Mouse (Mus musculus) right cerebral cortex, postnatal 4 days (tissue): ENCODE measurements around the gene Ccin.

Experiments
- DNase-seq: peaks from one replicate; pipeline ENCODE4 v3.0.0-alpha.2; 2022

The Ccin gene

DNA sequence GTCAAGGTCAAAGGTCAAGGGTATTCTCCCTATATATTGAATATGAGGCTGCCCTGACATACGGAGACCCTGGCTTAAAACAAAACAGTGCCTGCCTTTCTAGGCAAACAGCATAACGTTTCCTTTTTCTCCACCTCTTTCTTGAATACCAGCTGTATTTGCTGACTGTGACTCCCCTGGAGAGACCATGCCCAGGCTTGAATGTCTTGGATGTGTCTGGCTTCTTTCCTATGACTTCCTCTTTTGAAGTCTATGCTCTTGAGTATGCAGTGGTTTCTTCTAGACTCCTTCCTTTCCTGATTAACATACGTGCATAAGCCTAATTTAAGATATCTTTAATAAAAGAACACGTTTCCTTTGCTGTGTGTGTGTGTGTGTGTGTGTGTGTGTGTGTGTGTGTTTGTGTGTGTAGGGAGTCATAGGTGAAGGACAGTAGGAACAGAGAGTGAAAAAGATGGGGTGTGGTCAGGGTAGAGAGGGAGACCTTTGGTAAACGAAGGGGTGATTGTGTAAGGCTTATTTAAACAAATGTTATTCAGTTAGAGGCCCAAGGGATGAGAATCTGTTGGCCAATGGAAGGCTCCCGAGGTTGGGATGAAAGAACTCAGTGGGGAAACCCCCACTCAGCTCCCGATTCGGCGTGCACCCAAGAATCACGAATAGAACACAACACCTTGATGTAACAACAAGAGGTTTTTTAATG is 8.2 kb upstream of the Ccin start:
- no peak for DNase-seq

DNA sequence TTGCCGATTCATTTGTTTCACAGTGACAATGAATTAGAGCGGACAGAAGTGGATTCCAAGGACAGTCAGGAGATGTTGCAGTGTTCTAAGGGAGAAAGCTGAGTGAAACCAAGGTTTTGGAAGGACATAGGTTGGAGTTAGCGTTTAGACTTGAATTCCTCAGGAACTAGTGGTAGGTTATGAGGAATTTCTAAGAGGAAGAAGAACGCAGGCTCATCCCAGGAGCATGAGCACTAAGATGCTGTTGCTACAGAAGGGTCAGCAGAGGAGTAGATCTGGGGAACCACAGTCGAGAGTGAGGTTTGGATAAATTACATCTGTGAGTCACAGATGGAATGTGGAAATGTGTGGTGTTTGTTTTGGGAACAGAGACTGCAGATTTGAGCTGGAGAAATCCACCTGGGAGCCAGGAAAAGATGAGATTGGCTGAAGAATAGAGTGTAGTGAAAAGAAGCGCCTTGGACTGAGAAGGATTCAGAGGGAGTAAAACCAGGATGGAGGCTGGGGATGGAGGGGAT is 7.0 kb upstream of the Ccin start:
- no peak for DNase-seq

DNA sequence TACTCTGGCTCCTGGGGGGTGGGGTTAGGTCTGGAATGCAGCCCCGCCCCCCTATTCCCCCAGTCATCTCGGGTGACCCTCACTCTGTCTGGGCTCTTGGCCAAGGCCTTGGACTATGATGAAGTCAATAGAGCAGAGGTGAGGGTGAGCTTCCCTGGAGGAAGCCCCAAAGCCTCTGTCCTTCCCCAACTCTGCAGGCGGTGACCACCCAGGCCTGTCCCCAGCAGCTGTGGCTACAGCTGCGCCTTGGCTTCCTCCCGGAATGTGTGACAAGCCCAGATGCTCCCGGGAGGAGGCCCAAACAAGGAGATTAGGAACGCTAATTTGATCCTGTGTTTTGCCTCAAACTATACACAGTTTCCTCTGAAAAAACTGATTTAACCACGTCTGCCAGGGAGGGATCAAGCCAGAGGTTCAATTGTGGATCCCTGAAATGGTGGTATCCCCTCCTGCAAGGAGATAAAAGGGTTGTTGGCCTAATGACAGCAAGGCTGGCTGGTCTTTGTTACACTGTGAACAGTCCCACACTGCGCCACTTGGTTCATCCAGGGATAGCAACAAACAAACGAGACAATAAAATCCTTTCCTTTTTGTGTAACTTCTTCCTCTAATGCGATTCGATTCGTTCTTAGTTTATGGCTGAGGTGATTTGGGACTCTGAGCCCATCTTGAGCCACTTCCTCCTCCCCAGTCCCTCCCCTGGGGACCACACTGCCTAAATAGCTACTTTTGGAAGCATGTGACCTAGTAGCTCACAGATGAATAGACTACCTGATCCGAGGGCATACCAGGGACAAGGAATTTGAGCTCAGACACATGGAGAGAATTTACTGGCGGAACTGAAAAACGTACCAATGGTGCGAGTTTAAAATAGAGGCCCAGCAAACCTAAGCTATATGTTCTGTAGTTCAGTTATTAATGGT is 4.5 kb upstream of the Ccin start:
- no peak for DNase-seq

DNA sequence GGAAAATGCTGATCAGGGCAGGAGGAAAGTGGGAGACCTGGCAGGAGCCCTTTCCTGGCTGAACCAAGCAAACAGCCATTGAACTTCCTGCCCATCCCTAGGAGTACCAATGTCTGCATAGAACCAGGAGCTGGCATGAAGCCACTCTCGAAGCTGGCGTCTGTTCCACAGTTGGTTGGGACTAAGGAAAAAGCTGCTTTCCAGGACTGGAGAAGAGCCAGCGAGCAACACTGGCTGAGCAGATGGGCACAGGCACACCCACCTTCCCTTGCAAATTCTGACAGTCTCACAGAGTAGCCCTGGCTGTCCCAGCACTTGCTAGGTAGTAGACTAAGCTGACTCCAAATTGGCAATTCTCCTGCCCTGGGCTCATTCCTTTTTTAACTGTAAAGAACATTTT is 3.5 kb upstream of the Ccin start:
- peak; percentile 90 for DNase-seq

DNA sequence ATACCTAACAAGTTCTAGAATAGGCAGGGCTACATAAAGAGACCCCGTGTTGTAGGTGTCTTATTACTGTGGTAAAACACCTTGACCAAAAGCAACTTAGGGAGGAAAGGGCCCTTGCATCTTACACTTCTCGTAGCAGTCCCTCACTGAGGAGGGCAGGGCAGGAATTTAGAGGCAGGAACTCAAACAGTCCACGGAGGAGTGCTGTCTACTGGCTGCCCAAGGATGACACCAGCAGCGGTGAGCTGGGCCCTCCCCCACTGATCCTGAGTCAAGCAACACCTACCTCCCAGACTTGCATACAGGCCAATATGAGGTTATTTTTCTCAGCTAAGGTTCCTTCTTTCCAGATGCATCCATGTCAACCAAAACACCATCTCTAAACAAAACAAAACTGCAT is 3.0 kb upstream of the Ccin start:
- DNase-seq = no peak

DNA sequence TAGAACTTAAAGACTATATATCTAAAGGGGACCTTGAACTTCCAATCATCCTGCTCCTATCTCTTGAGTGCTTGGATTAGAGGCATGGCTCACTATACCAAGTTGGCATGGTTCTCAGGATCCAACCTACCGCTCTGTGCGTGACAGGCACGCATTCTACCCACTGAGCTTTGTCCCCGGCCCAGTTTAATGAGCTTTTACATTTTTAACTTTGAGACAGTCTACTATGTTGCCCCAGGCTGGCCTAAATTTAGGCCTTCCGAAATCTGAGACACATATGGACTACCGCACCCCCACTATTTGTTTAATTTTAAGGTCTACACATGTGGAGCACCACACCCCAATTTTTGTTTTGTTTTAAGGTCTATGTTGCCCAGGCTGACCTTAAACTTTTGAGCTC is 2.4 kb upstream of the Ccin start:
- DNase-seq = no peak

DNA sequence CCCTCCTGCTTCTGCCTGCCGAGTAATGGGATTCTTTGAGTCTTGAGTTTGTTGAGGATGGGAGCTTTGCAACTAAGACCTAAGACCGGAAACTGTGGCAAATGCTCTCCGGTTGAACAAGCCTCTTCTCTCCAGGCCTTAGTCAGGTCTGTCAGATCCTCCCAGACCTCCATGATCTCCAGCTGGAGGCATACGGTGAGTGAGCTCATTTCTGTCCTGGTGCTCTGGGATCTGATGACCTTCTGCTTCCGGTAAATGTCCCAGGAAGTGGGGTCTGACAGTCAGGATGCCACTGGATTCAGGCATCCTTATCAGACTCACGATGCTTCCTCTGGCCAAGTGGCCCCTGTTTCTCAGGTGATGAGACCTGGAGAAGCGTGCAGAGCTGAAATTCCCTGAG is 2.0 kb upstream of the Ccin start:
- no peak for DNase-seq

GRCm38 (mm10) chr4:43982053-43982732 is 1.1 kb upstream of the Ccin start:
- peak; percentile 99 for DNase-seq

- DNase-seq = no peak
Measured at GRCm38 (mm10) chr4:43983756-43984155, 473 bp downstream of the Ccin start.

GRCm38 (mm10) chr4:43984326-43984725 is 1.0 kb downstream of the Ccin start:
- DNase-seq = no peak

DNA sequence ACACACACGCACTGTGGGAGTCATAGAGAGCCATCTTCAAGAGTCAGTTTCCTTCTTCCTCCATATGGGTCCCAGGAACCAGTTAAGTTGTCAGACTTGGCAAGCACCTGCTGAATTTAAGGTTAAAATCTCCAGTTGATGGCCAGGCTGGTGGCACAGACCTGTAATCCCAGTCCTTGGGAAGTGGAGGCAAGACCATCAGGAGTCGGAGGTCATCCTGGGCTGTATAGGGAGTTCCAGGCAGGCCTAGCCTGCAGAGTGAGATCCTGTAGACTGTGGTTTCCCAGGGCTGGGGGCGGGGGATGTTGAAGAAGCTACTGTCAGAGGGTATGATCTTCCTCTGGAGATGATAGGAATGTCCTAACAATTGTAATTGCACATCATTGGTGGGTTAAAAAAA is 5.7 kb downstream of the Ccin start:
- DNase-seq = no peak

DNA sequence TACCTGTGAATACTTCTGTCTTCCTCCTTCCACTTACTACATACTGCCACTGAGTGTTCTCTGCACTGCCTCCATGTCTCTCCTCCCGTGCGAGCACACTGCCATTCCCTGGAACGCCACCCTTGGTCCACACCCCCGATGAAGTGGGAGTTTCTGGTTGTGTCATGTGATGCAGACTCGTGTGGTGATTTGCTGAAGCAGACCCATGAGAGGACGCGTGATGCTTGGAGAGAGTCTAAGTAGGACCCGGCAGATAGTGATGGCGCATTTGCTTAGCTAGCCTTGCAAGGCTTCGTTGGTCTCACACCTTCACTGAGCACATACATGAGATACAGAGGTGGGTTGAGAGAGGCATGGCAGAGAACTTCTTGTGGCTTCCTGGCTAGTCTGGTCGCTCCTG is 9.8 kb downstream of the Ccin start:
- no peak for DNase-seq

DNA sequence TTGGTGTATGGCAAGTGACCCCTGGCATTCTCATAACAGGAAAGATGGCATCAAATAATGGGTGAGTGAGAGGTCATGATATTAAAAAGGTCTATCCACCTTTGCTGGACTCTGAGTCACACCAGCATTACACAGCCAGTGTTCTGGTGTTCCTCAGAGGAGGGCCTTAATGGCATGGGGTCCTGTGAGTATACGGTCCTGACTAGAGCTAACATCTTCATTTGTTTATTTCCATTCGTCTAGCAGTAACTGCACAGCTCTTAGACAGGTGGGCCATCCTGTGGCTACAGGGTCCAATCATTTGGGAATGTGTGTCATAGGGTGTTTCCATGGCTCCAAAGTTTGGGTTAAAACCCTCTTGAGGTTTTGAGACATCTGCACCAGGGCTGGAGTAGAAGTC is 11.1 kb downstream of the Ccin start:
- DNase-seq = no peak

DNA sequence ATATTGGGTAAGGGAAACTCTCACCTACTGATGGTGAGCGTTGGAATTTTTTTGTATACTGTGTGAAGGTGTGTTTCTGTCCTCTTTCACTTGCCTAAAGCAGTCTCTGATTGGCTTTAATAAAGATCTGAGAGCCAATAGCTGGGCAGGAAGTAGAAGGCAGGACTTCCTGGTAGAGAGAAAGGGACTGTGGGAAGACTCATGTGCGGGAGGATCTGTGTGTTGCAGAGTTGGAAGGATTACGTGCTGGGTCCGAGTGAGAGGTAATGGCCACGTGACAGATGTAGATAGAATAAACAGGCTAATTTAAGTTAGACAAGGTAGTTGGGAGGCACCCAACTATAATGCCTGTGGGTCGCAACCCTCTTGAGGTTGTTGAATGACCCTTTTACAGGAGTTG is 20.3 kb downstream of the Ccin start:
- no peak for DNase-seq

- no peak for DNase-seq
Measured at GRCm38 (mm10) chr4:44004126-44004525, 20.8 kb downstream of the Ccin start, which contains the start of gene Clta. Gene Clta, plus strand, starts transcription at chr4:44004452.

DNA sequence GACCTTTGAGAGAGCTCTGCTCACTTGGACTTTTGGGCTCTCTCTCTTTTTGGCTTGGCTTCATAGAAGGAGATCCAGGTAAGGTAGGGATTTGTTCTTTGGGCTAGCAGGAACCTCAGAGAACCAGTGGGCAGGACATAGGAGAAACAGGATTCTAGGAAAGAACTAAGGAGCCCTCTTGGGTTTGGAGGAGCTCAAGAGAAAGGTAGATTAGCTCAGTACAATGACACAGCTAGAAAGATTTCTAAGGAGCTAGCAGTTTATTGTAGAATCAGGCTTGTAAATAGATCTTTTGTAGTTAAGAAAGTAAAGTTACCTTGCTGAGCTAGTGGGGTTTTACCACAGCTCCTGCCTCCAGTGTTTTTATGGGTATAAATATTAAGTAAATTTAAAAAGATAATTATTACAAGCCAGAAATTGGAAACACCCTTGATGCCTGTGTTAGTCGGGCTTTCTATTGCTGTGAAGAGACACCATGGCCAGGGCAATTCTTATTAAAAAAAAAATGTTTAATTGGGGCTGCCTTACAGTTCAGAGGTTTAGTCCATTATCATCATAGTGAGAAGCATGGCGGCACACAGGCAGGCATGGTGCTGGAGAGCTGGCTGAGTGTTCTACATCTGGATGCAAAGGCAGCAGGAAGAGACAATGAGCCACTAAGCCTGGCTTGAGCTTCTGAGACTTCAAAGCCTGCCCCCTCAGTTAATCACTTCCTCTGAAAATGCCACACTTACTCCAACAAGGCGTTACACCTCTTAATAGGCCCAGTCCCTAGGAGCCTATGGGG is 21.5 kb downstream of the Ccin start:
- no peak for DNase-seq

DNA sequence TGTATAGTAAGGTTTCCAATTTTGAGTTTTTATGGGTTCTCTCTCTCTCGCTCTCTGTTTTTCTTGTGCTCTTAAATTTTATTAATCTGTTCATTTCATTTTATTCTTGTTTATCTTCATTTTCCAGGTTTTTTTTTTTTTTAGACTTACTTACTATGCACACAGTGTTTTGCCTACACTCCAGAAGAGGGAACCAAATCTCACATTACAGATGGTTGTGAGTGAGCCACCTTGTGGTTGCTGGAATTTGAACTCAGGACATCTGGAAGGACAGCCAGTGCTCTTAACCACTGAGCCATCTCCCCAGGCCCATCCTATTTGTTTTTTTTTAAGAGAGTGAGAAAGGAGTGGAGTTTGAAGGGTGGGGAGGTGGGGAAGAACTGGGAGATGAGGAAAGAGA is 26.9 kb downstream of the Ccin start:
- no peak for DNase-seq

GRCm38 (mm10) chr4:44010893-44011292 is 27.6 kb downstream of the Ccin start:
- no peak for DNase-seq

DNA sequence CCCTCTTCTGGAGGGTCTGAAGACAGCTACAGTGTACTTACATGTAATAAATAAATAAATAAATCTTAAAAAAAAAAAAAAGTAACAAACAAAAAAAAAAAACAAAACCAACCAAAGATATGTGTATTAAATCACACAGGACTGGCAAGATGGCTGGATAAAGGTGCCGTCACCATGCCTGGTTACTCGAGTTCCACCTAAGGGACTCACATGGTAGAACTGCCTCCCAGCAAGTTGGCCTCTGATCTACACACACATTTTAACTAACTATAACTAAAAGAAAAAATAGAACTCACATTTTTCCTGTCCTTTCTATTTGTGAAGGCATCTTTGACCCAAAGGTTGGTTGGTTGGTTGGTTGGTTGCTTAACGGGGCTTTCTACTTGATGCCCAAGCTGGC is 28.5 kb downstream of the Ccin start:
- DNase-seq = no peak

DNA sequence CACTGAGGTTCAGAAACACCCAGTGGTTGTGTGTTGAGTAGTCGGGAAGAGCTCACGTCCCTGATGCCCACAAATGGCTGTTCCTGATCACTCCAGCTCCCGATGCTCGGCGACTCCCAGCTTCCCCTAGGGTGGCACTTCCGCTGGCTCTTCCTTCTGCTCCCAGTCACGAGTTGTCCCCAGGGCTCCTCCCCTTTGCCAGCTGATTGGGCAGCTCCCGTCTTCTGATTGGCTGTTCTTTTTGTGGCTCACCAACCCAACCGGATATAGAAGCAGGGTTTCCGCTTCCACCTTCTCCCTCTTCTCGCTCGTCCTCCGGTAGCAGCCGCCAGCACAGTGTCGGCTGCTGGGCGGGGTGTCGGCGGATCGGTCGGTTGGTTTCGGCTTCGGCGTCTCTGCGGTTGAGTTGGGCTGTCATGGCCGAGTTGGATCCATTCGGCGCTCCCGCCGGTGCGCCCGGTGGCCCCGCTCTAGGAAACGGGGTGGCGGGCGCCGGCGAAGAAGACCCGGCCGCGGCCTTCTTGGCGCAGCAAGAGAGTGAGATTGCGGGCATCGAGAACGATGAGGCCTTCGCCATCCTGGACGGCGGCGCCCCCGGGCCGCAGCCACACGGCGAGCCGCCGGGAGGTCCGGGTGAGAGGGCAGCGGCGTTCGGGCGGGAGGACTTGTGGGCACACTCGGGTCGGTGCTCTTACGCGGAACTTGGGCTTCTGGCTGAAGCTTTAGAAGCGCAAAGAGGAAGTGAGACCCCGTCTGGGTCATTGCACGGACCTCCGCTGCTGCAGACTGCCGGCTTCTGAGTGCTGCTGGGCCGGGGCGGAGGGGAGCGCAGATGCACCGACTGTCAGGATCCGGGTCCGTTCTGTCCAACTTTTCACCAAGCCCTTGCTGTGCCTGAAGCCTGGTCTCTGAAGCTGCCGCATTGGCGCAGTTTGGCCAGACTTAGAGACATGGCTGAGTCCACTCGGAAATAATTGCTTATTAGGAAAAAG is 29.4 kb downstream of the Ccin start:
- DNase-seq = peak; percentile 80

GRCm38 (mm10) chr4:44013391-44014070 is 30.2 kb downstream of the Ccin start:
- no peak for DNase-seq
